11 mouse cellular contexts compared by ENCODE assay signal in genomic region chr9:65386373-65387140, GRCm38 (mm10). TPM values are rescaled to one million over a fixed set of nuclear protein-coding genes. Genes with fewer than 3 reads are reported as not detected.
DNase-seq lines count a peak whose midpoint lies in the region; TF ChIP-seq lines count a peak whose summit lies in the region.
"Had no signal": no experiment of that assay in that cellular context is flagged by ENCODE, and none has a peak within 500 bp of the region (broad histone marks: within the 10 kb centered on the region; RNA-seq: fewer than 3 reads in every experiment).

No protein-coding gene starts in this region.

- 53% methylated on average over 8 of the region's 8 CpGs for WGBS in kidney, adult 2 months

- peak overlapping the region; percentile 28 for H3K27ac ChIP-seq in kidney, adult 2 months (ENCODE audit: insufficient read depth, low read depth, low read length)
- H3K27ac ChIP-seq: limb, embryonic 12.5 days; midbrain, embryonic 12.5 days had no signal

- H3K4me3 ChIP-seq in kidney, adult 2 months (ENCODE audit: insufficient read depth, low read depth, low read length): no peak overlapping the region
- H3K4me3 ChIP-seq: limb, embryonic 12.5 days; midbrain, embryonic 12.5 days had no signal

- H3K4me1 ChIP-seq in kidney, adult 2 months (ENCODE audit: control insufficient read depth, insufficient read depth, low read length): peaks cover 3% of the 10 kb centered on the region; the same call in 1 of the 2 replicates

- H3K36me3 ChIP-seq in kidney, adult 2 months (ENCODE audit: control insufficient read depth, insufficient read depth, low read length): no peaks in the 10 kb centered on the region
- H3K36me3 ChIP-seq: limb, embryonic 12.5 days; midbrain, embryonic 12.5 days had no signal

- H3K27me3 ChIP-seq in kidney, adult 2 months (replicated peaks; ENCODE audit: control insufficient read depth, insufficient read depth, low read length): no peaks in the 10 kb centered on the region

- peak; percentile 42 for DNase-seq in kidney, adult 2 months
- no peak for DNase-seq in kidney, adult 9 months
- peak; percentile 34 for DNase-seq in embryo, embryonic 9.5 days (ENCODE audit: extremely low spot score)
- DNase-seq in kidney, postnatal 4 days: peak; percentile 52 to 66
- DNase-seq in retina, postnatal 1 day: peak; percentile 65
- DNase-seq in cerebellum, adult 8-10 months: no peak
- no peak for DNase-seq in adrenal gland, postnatal 10 days
- no peak for DNase-seq in c-Kit-positive CD71-positive TER-119-positive erythroid progenitor cells, embryonic 14.5 days (ENCODE audit: low spot score)

- TF ChIP-seq POLR2A in kidney, adult 2 months (IDR thresholded peaks at IDR 0.05; ENCODE audit: low read depth, low read length): no peak

- 0 out of 2 replicates have a peak, but pooled peaks have one; percentile 19 for TF ChIP-seq CTCF in kidney, adult 2 months (conservative IDR thresholded peaks at IDR 0.05; ENCODE audit: insufficient read depth, insufficient read length, low read depth, low read length)

RNA-seq across cellular contexts. Expression of gene Kbtbd13, which starts 4.9 kb away (rescaled TPM):
- 0.68 and 0.75 TPM in 2 replicates for polyA plus RNA-seq in kidney, adult 2 months (2012; rRNA removed)
- 1 to 10 TPM in 1 of 2 experiments, under 1 TPM in 1; 0.84 to 3.9 TPM for total RNA-seq in adrenal gland, postnatal 10 days (2021)

RNA-seq across cellular contexts. Expression of gene Rasl12, which starts 11.7 kb away (rescaled TPM):
- 9.5 and 11.3 TPM in 2 replicates for polyA plus RNA-seq in kidney, adult 2 months (2012; rRNA removed)
- 10 to 100 TPM; 32.3 to 76.7 TPM for total RNA-seq in adrenal gland, postnatal 10 days (2021)

RNA-seq across cellular contexts. Expression of gene Ubap1l, which starts 25.7 kb away (rescaled TPM):
- 0.25 and 0.33 TPM in 2 replicates for polyA plus RNA-seq in kidney, adult 2 months (2012; rRNA removed)
- total RNA-seq in adrenal gland, postnatal 10 days (2021): under 1 TPM in 1 of 2 experiments, not detected in 1; 0.45 TPM

RNA-seq across cellular contexts. Expression of gene Slc51b, which starts 36.2 kb away (rescaled TPM):
- polyA plus RNA-seq in kidney, adult 2 months (2012; rRNA removed): 13.0 and 15.0 TPM in 2 replicates
- total RNA-seq in adrenal gland, postnatal 10 days (2021): under 1 TPM; 0.45 to 0.78 TPM
- polyA plus RNA-seq: heart, postnatal 0 days; limb, embryonic 12.5 days; midbrain, embryonic 12.5 days had no signal

RNA-seq across cellular contexts. Expression of gene Pdcd7, which starts 40.7 kb away (rescaled TPM):
- 6.0 and 6.1 TPM in 2 replicates for polyA plus RNA-seq in kidney, adult 2 months (2012; rRNA removed)
- total RNA-seq in adrenal gland, postnatal 10 days (2021): 10 to 100 TPM; 13.6 to 17.1 TPM

Comparison
In these comparisons a context has a peak if more than half of its experiments do, and no peak if none do; other contexts are left out.
1. DNase-seq: peak in kidney, adult 2 months (single experiment), embryo, embryonic 9.5 days (single experiment), kidney, postnatal 4 days (2 of 2) and retina, postnatal 1 day (single experiment); none in kidney, adult 9 months (single experiment), cerebellum, adult 8-10 months (single experiment), adrenal gland, postnatal 10 days (single experiment) and c-Kit-positive CD71-positive TER-119-positive erythroid progenitor cells, embryonic 14.5 days (single experiment).